Mouse (Mus musculus) CH12.LX (cell line): Measurements from ENCODE around the gene Acot4. TPM values are rescaled to one million over a fixed set of nuclear protein-coding genes. Genes with fewer than 3 reads are reported as not detected.
"Not testable (repeated sequence)": the region's sequence is repeated elsewhere in the genome, so short reads cannot be mapped to it uniquely, and the experiment has no call there.

Experiments
- DNase-seq: peaks from one replicate; pipeline ENCODE4 v3.0.0-alpha.2; 2013; ENCODE audit errors: extremely low read depth
- H3K27ac ChIP-seq: 2 replicates; pipeline ENCODE4 v1.5.1; 2012; ENCODE audit warnings: low read depth, mild to moderate bottlenecking, control low read depth, moderate library complexity; ENCODE audit not compliant: insufficient read depth
- H3K27me3 ChIP-seq: replicated peaks from 2 replicates; pipeline ENCODE3; 2012; ENCODE audit warnings: inconsistent platforms
- H3K36me3 ChIP-seq, 2 experiments: replicated peaks in 1 of 2; 2 replicates each; pipeline versions ENCODE3 to v1.6.1; 2012; ENCODE audit warnings: inconsistent platforms in 1 of 2, low read length in 1 of 2, mild to moderate bottlenecking in 1 of 2, mixed read lengths in 1 of 2, moderate library complexity in 1 of 2; ENCODE audit not compliant: control insufficient read depth in 1 of 2, insufficient read depth in 1 of 2
- H3K4me1 ChIP-seq, 2 experiments: 2 replicates each; pipeline ENCODE4 v1.6.1; 2012; ENCODE audit warnings: inconsistent platforms in 1 of 2, moderate library complexity in 1 of 2; ENCODE audit not compliant: insufficient read depth in 2 of 2, control insufficient read depth in 1 of 2
- H3K4me2 ChIP-seq: 2 replicates; pipeline ENCODE4 v1.6.1; 2012; ENCODE audit warnings: low read depth, mild to moderate bottlenecking, control low read depth; ENCODE audit not compliant: poor library complexity, insufficient read depth, severe bottlenecking
- H3K4me3 ChIP-seq, 3 experiments: fragments of 150-350 bp in 1 of 3; sonication (generic) in 1 of 3; replicated peaks in 1 of 3; 2 replicates each; pipeline versions ENCODE3 to v1.5.1; 2011 to 2012; ENCODE audit warnings: low read depth in 2 of 3, low read length in 2 of 3, mild to moderate bottlenecking in 2 of 3, moderate library complexity in 2 of 3, control low read depth in 1 of 3, improper control_type of control experiment in 1 of 3, inconsistent platforms in 1 of 3, mixed read lengths in 1 of 3; ENCODE audit not compliant: poor library complexity in 1 of 3
- H3K79me2 ChIP-seq: replicated peaks from 2 replicates; pipeline ENCODE4 v1.6.1; 2012; ENCODE audit warnings: mild to moderate bottlenecking, moderate library complexity; ENCODE audit not compliant: control insufficient read depth, poor library complexity, insufficient read depth, severe bottlenecking; ENCODE audit errors: extremely low read depth
- H3K9ac ChIP-seq: 2 replicates; pipeline ENCODE4 v1.6.1; 2012; ENCODE audit warnings: low read depth, mild to moderate bottlenecking, control low read depth, moderate library complexity; ENCODE audit not compliant: insufficient read depth
- H3K9me3 ChIP-seq: replicated peaks from 2 replicates; pipeline ENCODE3; 2012; ENCODE audit warnings: low read length, inconsistent platforms, mixed read lengths
- BHLHE40 ChIP-seq: IDR thresholded peaks from 2 replicates; pipeline ENCODE4 v1.6.1; 2011; ENCODE audit warnings: mild to moderate bottlenecking, low read depth, low read length, improper control_type of control experiment
- E2F4 ChIP-seq: IDR thresholded peaks from 2 replicates; pipeline ENCODE4 v1.6.1; 2011; ENCODE audit warnings: low read depth, low read length, improper control_type of control experiment; ENCODE audit not compliant: insufficient replicate concordance
- ELF1 ChIP-seq: IDR thresholded peaks from 2 replicates; pipeline ENCODE4 v1.6.1; 2014; ENCODE audit warnings: low read depth, mild to moderate bottlenecking, inconsistent platforms, low read length, improper control_type of control experiment
- EP300 ChIP-seq: IDR thresholded peaks from 2 replicates; pipeline ENCODE4 v1.6.1; 2011; ENCODE audit warnings: low read length, improper control_type of control experiment
- HCFC1 ChIP-seq: IDR thresholded peaks from 2 replicates; pipeline ENCODE4 v1.6.1; 2012; ENCODE audit warnings: low read depth, mild to moderate bottlenecking, inconsistent platforms, low read length, improper control_type of control experiment
- IRF4 ChIP-seq: IDR thresholded peaks from 2 replicates; pipeline ENCODE4 v1.6.1; 2014; ENCODE audit warnings: low read depth, mild to moderate bottlenecking, inconsistent platforms, low read length, improper control_type of control experiment
- JUN ChIP-seq: IDR thresholded peaks from 2 replicates; pipeline ENCODE4 v1.6.1; 2011; ENCODE audit warnings: low read depth, mild to moderate bottlenecking, low read length, improper control_type of control experiment, moderate library complexity; ENCODE audit not compliant: insufficient read depth
- JUND ChIP-seq: conservative IDR thresholded peaks from 2 replicates; pipeline ENCODE4 v1.6.1; 2011; ENCODE audit warnings: low read depth, low read length, improper control_type of control experiment
- MAX ChIP-seq: IDR thresholded peaks from 2 replicates; pipeline ENCODE4 v1.6.1; 2011; ENCODE audit warnings: low read length, improper control_type of control experiment
- MAZ ChIP-seq: IDR thresholded peaks from 2 replicates; pipeline ENCODE4 v1.6.1; 2012; ENCODE audit warnings: low read depth, mild to moderate bottlenecking, inconsistent platforms, low read length, improper control_type of control experiment, moderate library complexity
- MXI1 ChIP-seq: IDR thresholded peaks from 2 replicates; pipeline ENCODE4 v1.6.1; 2011; ENCODE audit warnings: mild to moderate bottlenecking, low read depth, low read length, improper control_type of control experiment
- MYC ChIP-seq: IDR thresholded peaks from 2 replicates; pipeline ENCODE4 v1.6.1; 2011; ENCODE audit warnings: low read depth, mild to moderate bottlenecking, improper control_type of control experiment, low read length
- SIN3A ChIP-seq: IDR thresholded peaks from 2 replicates; pipeline ENCODE4 v1.6.1; 2012; ENCODE audit warnings: low read length, improper control_type of control experiment, inconsistent platforms
- SMC3 ChIP-seq: IDR thresholded peaks from 2 replicates; pipeline ENCODE4 v1.6.1; 2011; ENCODE audit warnings: low read depth, low read length, improper control_type of control experiment
- TCF12 ChIP-seq: IDR thresholded peaks from 2 replicates; pipeline ENCODE4 v1.6.1; 2014; ENCODE audit warnings: low read depth, mild to moderate bottlenecking, inconsistent platforms, low read length, improper control_type of control experiment
- UBTF ChIP-seq: IDR thresholded peaks from 2 replicates; pipeline ENCODE4 v1.6.1; 2012; ENCODE audit warnings: low read depth, mild to moderate bottlenecking, inconsistent platforms, low read length, improper control_type of control experiment, moderate library complexity
- USF2 ChIP-seq: conservative IDR thresholded peaks from 2 replicates; pipeline ENCODE4 v1.6.1; 2011; ENCODE audit warnings: low read depth, low read length, improper control_type of control experiment
- ZKSCAN1 ChIP-seq: IDR thresholded peaks from 2 replicates; pipeline ENCODE4 v1.6.1; 2012; ENCODE audit warnings: low read depth, inconsistent platforms, low read length, improper control_type of control experiment, borderline replicate concordance
- ZMIZ1 ChIP-seq: IDR thresholded peaks from 2 replicates; pipeline ENCODE4 v1.6.1; 2012; ENCODE audit warnings: low read depth, mild to moderate bottlenecking, inconsistent platforms, low read length, improper control_type of control experiment
- dilution Hi-C: fragments of 300-500 bp; cut with MboI; formaldehyde crosslinking; loops from 2 replicates; pipeline ENCODE4 v1.14.3; 2020; ENCODE audit warnings: low sequenced_read_pairs; ENCODE audit not compliant: extremely low pct_unique_long_range_greater_than_20kb, extremely low pct_ligation_motif_present
- in situ Hi-C: fragments of 300-500 bp; cut with MboI; formaldehyde crosslinking; loops from 3 replicates; pipeline ENCODE4 v1.14.3; 2019; ENCODE audit warnings: low sequenced_read_pairs, low pct_ligation_motif_present, low pct_unique_long_range_greater_than_20kb, mixed read lengths
- polyA plus RNA-seq: library from polyadenylated mRNA; unstranded; fragments of >175 nt; gene quantifications from 2 replicates; pipeline ENCODE4 v1.2.1, GENCODE M21; 2012; ENCODE audit warnings: low read depth; ENCODE audit not compliant: insufficient read length
- total RNA-seq, 2 experiments: library from RNA; depleted of rRNA; stranded (reverse); fragments of 300-350 nt in 1 of 2; fragments of >200 nt in 1 of 2; gene quantifications; 2 replicates each; pipeline ENCODE4 v1.2.3; 2012 to 2014

The Acot4 gene
- total and polyA plus RNA-seq, 3 experiments: not detected

DNA sequence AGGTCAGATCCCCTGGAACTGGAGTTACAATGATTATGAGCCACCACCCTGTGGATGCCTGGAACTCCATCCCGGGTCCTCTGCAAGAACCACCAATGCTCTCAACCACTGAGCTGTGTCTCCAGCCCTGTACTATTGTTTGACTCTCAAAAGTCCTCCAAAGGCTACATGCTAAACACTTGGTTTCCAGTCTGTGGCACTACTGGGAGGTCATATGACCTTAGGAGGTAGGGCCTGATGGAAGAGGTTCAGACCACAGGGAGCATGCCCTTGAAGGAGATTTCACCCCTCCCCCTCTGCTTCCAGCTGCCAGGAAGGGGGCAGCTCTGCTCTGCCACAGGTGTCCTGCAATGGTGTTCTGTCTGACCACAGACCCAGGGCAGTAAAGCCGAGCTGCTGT lies 4.9 kb upstream of the Acot4 start:
- H3K4me3 ChIP-seq, H3K4me2 ChIP-seq, DNase-seq, H3K4me1 ChIP-seq, H3K79me2 ChIP-seq, H3K27ac ChIP-seq, H3K36me3 ChIP-seq, H3K27me3 ChIP-seq, H3K9me3 ChIP-seq, H3K9ac ChIP-seq, dilution Hi-C loops, in situ Hi-C loops: not testable (repeated sequence)

DNA sequence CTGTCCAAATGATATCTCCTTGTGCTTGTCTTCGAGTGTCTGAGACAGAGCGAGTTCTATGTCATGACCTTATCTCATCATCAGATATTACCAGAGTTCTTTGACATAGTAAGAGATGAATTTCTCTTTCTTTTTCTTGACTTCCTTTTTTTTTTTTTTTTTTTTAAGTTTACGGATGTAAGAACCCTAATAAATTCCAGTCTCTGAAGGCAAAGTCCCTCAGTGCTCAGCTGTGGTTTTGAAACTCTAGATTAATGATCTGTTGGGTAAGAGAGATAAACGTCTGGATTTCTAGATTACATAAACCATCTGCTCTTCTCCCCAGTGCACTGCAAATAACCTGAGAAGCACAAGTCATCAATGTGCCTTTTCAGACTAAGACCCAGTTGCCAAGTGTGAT lies 4.1 kb upstream of the Acot4 start:
- no peaks in the 10 kb centered on the region for H3K79me2 ChIP-seq
- no peak overlapping the region for H3K4me2 ChIP-seq
- H3K9ac ChIP-seq: no peak overlapping the region
- H3K4me3 ChIP-seq: no peak overlapping the region
- no peaks in the 10 kb centered on the region for H3K27me3 ChIP-seq
- no peak overlapping the region for H3K27ac ChIP-seq
- peaks cover 3% of the 10 kb centered on the region for H3K9me3 ChIP-seq
- dilution Hi-C loops (no loop called here), in situ Hi-C loops (no loop called here)
- TF ChIP-seq IRF4 (no peak), SIN3A (no peak), USF2 (no peak), HCFC1 (no peak), JUND (no peak), UBTF (no peak)
- no peaks in the 10 kb centered on the region for H3K36me3 ChIP-seq
- no peak for DNase-seq
- H3K4me1 ChIP-seq: peaks cover 0 to 6% of the 10 kb centered on the region in 2 experiments; a peak in 1 of 4 replicates

DNA sequence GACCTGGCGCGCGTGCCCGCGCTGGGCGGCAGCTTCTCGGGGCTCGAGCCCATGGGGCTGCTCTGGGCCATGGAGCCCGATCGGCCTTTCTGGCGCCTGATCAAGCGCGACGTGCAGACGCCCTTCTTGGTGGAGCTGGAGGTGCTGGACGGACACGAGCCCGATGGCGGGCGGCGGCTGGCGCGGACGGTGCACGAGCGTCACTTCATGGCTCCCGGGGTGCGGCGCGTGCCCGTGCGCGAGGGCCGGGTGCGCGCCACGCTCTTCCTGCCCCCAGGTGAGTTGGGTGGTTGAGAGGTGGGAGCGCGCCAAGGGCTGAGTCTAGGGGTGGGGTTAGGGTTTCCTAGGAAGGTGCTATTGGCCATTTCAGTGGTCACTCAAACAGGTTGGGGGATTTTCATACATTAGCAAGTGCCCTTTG lies 522 bp downstream of the Acot4 start, which contains the start of gene Gm49366:
Gene Gm49366, plus strand, starts transcription at position 245 of the 421 bp plus-strand sequence.
- H3K27ac ChIP-seq, H3K4me1 ChIP-seq, H3K36me3 ChIP-seq, dilution Hi-C loops, DNase-seq, H3K9me3 ChIP-seq, H3K79me2 ChIP-seq, H3K27me3 ChIP-seq, H3K9ac ChIP-seq, H3K4me2 ChIP-seq, in situ Hi-C loops, H3K4me3 ChIP-seq: not testable (repeated sequence)

DNA sequence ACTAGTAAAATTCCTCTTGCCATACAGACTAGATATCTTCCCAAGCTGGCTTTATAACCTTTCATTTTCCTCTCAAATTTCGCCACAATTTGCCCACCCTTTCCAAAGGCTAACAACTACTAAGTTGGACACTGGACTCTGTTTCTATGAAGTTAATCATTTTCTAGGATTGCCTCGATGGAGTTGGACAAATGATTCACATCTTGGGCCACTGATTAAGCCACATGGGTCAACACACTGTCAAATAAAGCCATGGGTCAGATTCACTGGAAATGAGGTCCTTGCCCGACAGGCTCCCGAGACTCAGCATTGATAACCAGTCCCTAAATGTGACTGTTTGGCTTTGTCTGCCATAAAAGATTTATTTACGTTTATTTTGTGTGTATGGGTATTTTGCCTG lies 4.1 kb downstream of the Acot4 start:
- H3K27me3 ChIP-seq: no peaks in the 10 kb centered on the region
- no peak overlapping the region for H3K4me2 ChIP-seq
- no peak overlapping the region for H3K27ac ChIP-seq
- dilution Hi-C loops (no loop called here), in situ Hi-C loops (no loop called here)
- H3K9ac ChIP-seq: no peak overlapping the region
- no peaks in the 10 kb centered on the region for H3K36me3 ChIP-seq
- no peaks in the 10 kb centered on the region for H3K4me1 ChIP-seq
- TF ChIP-seq ELF1: no peak
- no peak for TF ChIP-seq EP300
- no peak for TF ChIP-seq ZMIZ1
- TF ChIP-seq MXI1: no peak
- TF ChIP-seq UBTF: no peak
- TF ChIP-seq MAZ: no peak
- no peak for TF ChIP-seq TCF12
- TF ChIP-seq JUN: no peak
- no peak for TF ChIP-seq BHLHE40
- TF ChIP-seq MYC: no peak
- no peak for TF ChIP-seq MAX
- TF ChIP-seq ZKSCAN1: no peak
- TF ChIP-seq HCFC1: no peak
- no peak for TF ChIP-seq E2F4
- TF ChIP-seq SMC3: no peak
- peaks cover 5% of the 10 kb centered on the region for H3K9me3 ChIP-seq
- no peak for DNase-seq
- no peak overlapping the region for H3K4me3 ChIP-seq
- no peaks in the 10 kb centered on the region for H3K79me2 ChIP-seq
